Mouse (Mus musculus): ENCODE data around the gene Sgsm1. TPM values are rescaled to one million over a fixed set of nuclear protein-coding genes. Genes with fewer than 3 reads are reported as not detected.
A peak's percentile ranks its signal among the peaks of the same experiment; 100 is the strongest.

The Sgsm1 gene
- polyA plus RNA-seq, 1 experiment from 2014 or later = 19.4 TPM

DNA sequence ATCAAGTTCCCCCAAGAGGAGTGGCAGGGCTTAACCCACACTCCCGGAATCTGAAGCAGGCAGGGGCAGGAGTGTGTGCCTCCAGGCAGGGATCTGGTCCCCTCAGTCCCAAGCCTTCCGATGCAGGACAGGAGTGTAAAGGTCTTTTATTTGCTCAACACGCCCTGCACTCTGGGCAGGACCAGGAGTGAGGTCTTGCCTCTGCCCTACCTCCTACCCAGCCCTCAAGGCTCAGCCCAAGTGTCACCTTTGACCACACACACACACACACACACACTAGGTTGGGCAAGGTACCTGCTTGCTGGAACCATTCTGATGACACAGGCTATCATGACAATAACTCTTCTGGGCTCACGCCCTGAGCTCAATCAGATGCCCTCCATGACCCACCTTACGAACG is 91.1 kb downstream of the Sgsm1 start:
- H3K36me3 ChIP-seq (ENCODE audit: control insufficient read depth, insufficient read depth, low read length) = no peaks in the 10 kb centered on the region
- no peak overlapping the region for H3K4me3 ChIP-seq (ENCODE audit: low read length)
- no peak overlapping the region for H3K4me2 ChIP-seq (ENCODE audit: low read length)
- ATAC-seq = no peak
- no peak overlapping the region for H3K27ac ChIP-seq (ENCODE audit: low read depth, low read length)
- H3K9me3 ChIP-seq (ENCODE audit: control insufficient read depth, low read length) = no peaks in the 10 kb centered on the region
- H3K27me3 ChIP-seq (replicated peaks; ENCODE audit: control insufficient read depth, insufficient read depth, low read length) = no peaks in the 10 kb centered on the region
- 84% methylated on average over 6 of the region's 6 CpGs for WGBS
- H3K4me1 ChIP-seq (ENCODE audit: control insufficient read depth, insufficient read depth, low read depth, low read length) = peaks cover 5% of the 10 kb centered on the region; the same call in 1 of the 2 replicates
- no peak overlapping the region for H3K9ac ChIP-seq (ENCODE audit: low read depth, low read length)

GRCm38 (mm10) chr5:113218617-113219235 is 91.9 kb downstream of the Sgsm1 start:
- no peak overlapping the region for H3K4me2 ChIP-seq (ENCODE audit: low read length)
- no peak overlapping the region for H3K27ac ChIP-seq (ENCODE audit: low read depth, low read length)
- WGBS = 78% methylated on average over 17 of the region's 17 CpGs
- no peaks in the 10 kb centered on the region for H3K27me3 ChIP-seq (replicated peaks; ENCODE audit: control insufficient read depth, insufficient read depth, low read length)
- peaks cover 5% of the 10 kb centered on the region; the same call in 1 of the 2 replicates for H3K4me1 ChIP-seq (ENCODE audit: control insufficient read depth, insufficient read depth, low read depth, low read length)
- H3K36me3 ChIP-seq (ENCODE audit: control insufficient read depth, insufficient read depth, low read length) = no peaks in the 10 kb centered on the region
- no peaks in the 10 kb centered on the region for H3K9me3 ChIP-seq (ENCODE audit: control insufficient read depth, low read length)
- ATAC-seq = no peak
- no peak overlapping the region for H3K4me3 ChIP-seq (ENCODE audit: low read length)
- no peak overlapping the region for H3K9ac ChIP-seq (ENCODE audit: low read depth, low read length)

DNA sequence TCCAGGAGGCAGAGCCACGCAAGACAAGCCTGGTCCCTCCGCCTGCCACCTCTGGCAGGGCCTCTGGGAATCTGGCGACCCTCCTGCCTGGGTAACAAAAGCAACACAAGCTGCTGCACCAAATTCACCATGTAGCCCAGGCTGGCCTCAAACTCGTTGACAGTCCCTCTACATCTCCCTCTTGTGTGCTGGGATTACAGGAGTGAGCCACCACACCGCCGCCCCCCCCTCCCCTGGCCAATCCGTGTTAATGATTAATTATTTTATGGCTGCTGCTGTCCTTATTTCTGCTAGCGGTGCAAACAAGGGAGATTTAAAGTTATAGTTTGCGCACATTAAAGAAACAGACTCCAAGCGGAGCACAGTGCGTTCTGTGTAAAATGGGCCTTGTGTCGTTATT is 93.5 kb downstream of the Sgsm1 start:
- ATAC-seq = no peak
- H3K27me3 ChIP-seq (replicated peaks; ENCODE audit: control insufficient read depth, insufficient read depth, low read length) = no peaks in the 10 kb centered on the region
- H3K4me2 ChIP-seq (ENCODE audit: low read length) = no peak overlapping the region
- H3K36me3 ChIP-seq (ENCODE audit: control insufficient read depth, insufficient read depth, low read length) = no peaks in the 10 kb centered on the region
- 76% methylated on average over 11 of the region's 12 CpGs for WGBS
- H3K27ac ChIP-seq (ENCODE audit: low read depth, low read length) = no peak overlapping the region
- H3K9ac ChIP-seq (ENCODE audit: low read depth, low read length) = no peak overlapping the region
- H3K4me3 ChIP-seq (ENCODE audit: low read length) = no peak overlapping the region
- H3K4me1 ChIP-seq (ENCODE audit: control insufficient read depth, insufficient read depth, low read depth, low read length) = peaks cover 5% of the 10 kb centered on the region; the same call in 1 of the 2 replicates
- H3K9me3 ChIP-seq (ENCODE audit: control insufficient read depth, low read length) = no peaks in the 10 kb centered on the region

- WGBS = 69% methylated on average over 14 of the region's 14 CpGs
- no peak overlapping the region for H3K4me2 ChIP-seq (ENCODE audit: low read length)
- no peaks in the 10 kb centered on the region for H3K27me3 ChIP-seq (replicated peaks; ENCODE audit: control insufficient read depth, insufficient read depth, low read length)
- no peak overlapping the region; the same call in 1 of the 2 replicates for H3K9ac ChIP-seq (ENCODE audit: low read depth, low read length)
- ATAC-seq = no peak
- H3K4me3 ChIP-seq (ENCODE audit: low read length) = no peak overlapping the region
- no peaks in the 10 kb centered on the region for H3K9me3 ChIP-seq (ENCODE audit: control insufficient read depth, low read length)
- H3K4me1 ChIP-seq (ENCODE audit: control insufficient read depth, insufficient read depth, low read depth, low read length) = peaks cover 5% of the 10 kb centered on the region; the same call in 1 of the 2 replicates
- no peaks in the 10 kb centered on the region for H3K36me3 ChIP-seq (ENCODE audit: control insufficient read depth, insufficient read depth, low read length)
- no peak overlapping the region; the same call in 1 of the 2 replicates for H3K27ac ChIP-seq (ENCODE audit: low read depth, low read length)
These were observed 94.1 kb downstream of the Sgsm1 start for GRCm38 (mm10) chr5:113216328-113216960.

DNA sequence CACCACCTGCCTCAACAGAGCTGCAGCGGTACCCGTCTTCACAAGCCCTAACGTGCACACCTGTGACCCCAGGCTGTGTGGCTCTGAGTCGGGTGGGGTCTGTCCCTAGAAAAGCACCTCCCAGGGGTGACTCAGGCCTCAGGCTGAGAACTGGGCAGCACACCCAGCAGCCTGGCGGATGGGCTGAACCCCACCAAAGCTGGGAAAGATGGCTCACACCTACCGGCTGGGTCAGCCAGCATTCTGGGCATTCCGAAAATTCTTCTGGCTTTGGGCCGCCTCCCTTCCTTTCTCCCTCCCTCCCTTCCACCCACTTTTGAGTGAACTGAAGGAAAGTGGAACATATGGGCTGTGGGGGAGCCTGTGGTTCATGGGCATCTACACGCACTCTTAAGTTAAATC is 95.0 kb downstream of the Sgsm1 start:
- peaks cover 4% of the 10 kb centered on the region; the same call in 1 of the 2 replicates for H3K4me1 ChIP-seq (ENCODE audit: control insufficient read depth, insufficient read depth, low read depth, low read length)
- H3K27me3 ChIP-seq (replicated peaks; ENCODE audit: control insufficient read depth, insufficient read depth, low read length) = no peaks in the 10 kb centered on the region
- H3K9ac ChIP-seq (ENCODE audit: low read depth, low read length) = no peak overlapping the region
- H3K4me3 ChIP-seq (ENCODE audit: low read length) = no peak overlapping the region
- H3K9me3 ChIP-seq (ENCODE audit: control insufficient read depth, low read length) = no peaks in the 10 kb centered on the region
- WGBS = 87% methylated on average over 9 of the region's 9 CpGs
- no peak for ATAC-seq
- no peak overlapping the region for H3K4me2 ChIP-seq (ENCODE audit: low read length)
- H3K27ac ChIP-seq (ENCODE audit: low read depth, low read length) = no peak overlapping the region
- H3K36me3 ChIP-seq (ENCODE audit: control insufficient read depth, insufficient read depth, low read length) = no peaks in the 10 kb centered on the region

- ATAC-seq = no peak
- no peak overlapping the region for H3K4me2 ChIP-seq (ENCODE audit: low read length)
- no peak overlapping the region for H3K4me3 ChIP-seq (ENCODE audit: low read length)
- no peaks in the 10 kb centered on the region; the same call in 1 of the 2 replicates for H3K4me1 ChIP-seq (ENCODE audit: control insufficient read depth, insufficient read depth, low read depth, low read length)
- 56% methylated on average over 11 of the region's 11 CpGs for WGBS
- H3K36me3 ChIP-seq (ENCODE audit: control insufficient read depth, insufficient read depth, low read length) = no peaks in the 10 kb centered on the region
- no peaks in the 10 kb centered on the region for H3K27me3 ChIP-seq (replicated peaks; ENCODE audit: control insufficient read depth, insufficient read depth, low read length)
- no peak overlapping the region for H3K27ac ChIP-seq (ENCODE audit: low read depth, low read length)
- no peak overlapping the region for H3K9ac ChIP-seq (ENCODE audit: low read depth, low read length)
- H3K9me3 ChIP-seq (ENCODE audit: control insufficient read depth, low read length) = no peaks in the 10 kb centered on the region
These were observed 96.1 kb downstream of the Sgsm1 start for GRCm38 (mm10) chr5:113214455-113214854.

GRCm38 (mm10) chr5:113214041-113214440 is 96.5 kb downstream of the Sgsm1 start:
- peaks cover under 1% of the 10 kb centered on the region for H3K4me1 ChIP-seq (ENCODE audit: control insufficient read depth, insufficient read depth, low read depth, low read length)
- no peaks in the 10 kb centered on the region for H3K36me3 ChIP-seq (ENCODE audit: control insufficient read depth, insufficient read depth, low read length)
- WGBS = 89% methylated on average over 8 of the region's 8 CpGs
- H3K9me3 ChIP-seq (ENCODE audit: control insufficient read depth, low read length) = no peaks in the 10 kb centered on the region
- H3K4me2 ChIP-seq (ENCODE audit: low read length) = no peak overlapping the region
- H3K27ac ChIP-seq (ENCODE audit: low read depth, low read length) = no peak overlapping the region
- H3K4me3 ChIP-seq (ENCODE audit: low read length) = no peak overlapping the region
- H3K27me3 ChIP-seq (replicated peaks; ENCODE audit: control insufficient read depth, insufficient read depth, low read length) = no peaks in the 10 kb centered on the region
- H3K9ac ChIP-seq (ENCODE audit: low read depth, low read length) = no peak overlapping the region
- ATAC-seq = no peak

- WGBS = 79% methylated on average over 10 of the region's 10 CpGs
- no peak overlapping the region for H3K9ac ChIP-seq (ENCODE audit: low read depth, low read length)
- no peak for ATAC-seq
- H3K4me3 ChIP-seq (ENCODE audit: low read length) = no peak overlapping the region
- no peaks in the 10 kb centered on the region for H3K36me3 ChIP-seq (ENCODE audit: control insufficient read depth, insufficient read depth, low read length)
- H3K27me3 ChIP-seq (replicated peaks; ENCODE audit: control insufficient read depth, insufficient read depth, low read length) = no peaks in the 10 kb centered on the region
- no peaks in the 10 kb centered on the region for H3K9me3 ChIP-seq (ENCODE audit: control insufficient read depth, low read length)
- no peak overlapping the region for H3K27ac ChIP-seq (ENCODE audit: low read depth, low read length)
- no peak overlapping the region for H3K4me2 ChIP-seq (ENCODE audit: low read length)
- H3K4me1 ChIP-seq (ENCODE audit: control insufficient read depth, insufficient read depth, low read depth, low read length) = peaks cover 4% of the 10 kb centered on the region
These were observed 98.3 kb downstream of the Sgsm1 start for GRCm38 (mm10) chr5:113212156-113212835.

DNA sequence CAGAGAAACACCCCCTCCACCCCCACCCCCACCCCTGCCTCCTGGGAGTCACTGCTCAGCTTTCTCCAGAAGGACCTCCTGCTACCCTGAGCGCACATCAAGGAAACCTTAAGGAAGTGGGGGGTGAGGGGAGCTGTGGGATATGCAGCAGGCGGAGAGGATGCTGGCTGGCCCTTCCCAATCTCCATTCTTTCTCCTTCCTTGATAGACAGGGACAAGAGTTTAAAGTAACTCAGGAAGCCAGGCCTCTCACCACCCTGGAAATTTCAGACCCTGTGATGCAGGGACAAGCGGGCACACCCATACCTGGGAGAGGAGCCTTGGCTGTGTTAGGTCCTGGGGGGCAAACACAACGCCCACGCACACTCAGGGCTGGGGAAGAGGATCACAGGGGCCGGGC is 100.3 kb downstream of the Sgsm1 start:
- Histone ChIP-seq H3K9ac (ENCODE audit: low read depth, low read length) (0 out of 2 replicates have a peak overlapping the region, but pooled peaks have one; percentile 3), H3K27me3 (replicated peaks; ENCODE audit: control insufficient read depth, insufficient read depth, low read length) (no peaks in the 10 kb centered on the region), H3K9me3 (ENCODE audit: control insufficient read depth, low read length) (no peaks in the 10 kb centered on the region), H3K4me1 (ENCODE audit: control insufficient read depth, insufficient read depth, low read depth, low read length) (peaks cover 4% of the 10 kb centered on the region), H3K4me3 (ENCODE audit: low read length) (no peak overlapping the region), H3K27ac (ENCODE audit: low read depth, low read length) (no peak overlapping the region; the same call in 1 of the 2 replicates), H3K4me2 (ENCODE audit: low read length) (no peak overlapping the region), H3K36me3 (ENCODE audit: control insufficient read depth, insufficient read depth, low read length) (no peaks in the 10 kb centered on the region)
- ATAC-seq = no peak
- 75% methylated on average over 6 of the region's 6 CpGs for WGBS
